Mouse (Mus musculus) erythroblast, embryonic 14.5 days (primary cell): ENCODE results near the gene Strn3. TPM values are rescaled to one million over a fixed set of nuclear protein-coding genes. Genes with fewer than 3 reads are reported as not detected.

ENCODE experiments used
- H3K27me3 ChIP-seq: 2 replicates; pipeline ENCODE4 v1.6.1; 2012; ENCODE audit warnings: inconsistent platforms; ENCODE audit not compliant: control insufficient read depth
- H3K36me3 ChIP-seq: 2 replicates; pipeline ENCODE4 v1.6.1; 2012; ENCODE audit warnings: mild to moderate bottlenecking, inconsistent platforms; ENCODE audit not compliant: control insufficient read depth
- H3K4me1 ChIP-seq: 2 replicates; pipeline ENCODE4 v1.6.1; 2012; ENCODE audit warnings: inconsistent platforms; ENCODE audit not compliant: control insufficient read depth
- H3K4me3 ChIP-seq: replicated peaks from 2 replicates; pipeline ENCODE3; 2012; ENCODE audit warnings: moderate library complexity, mild to moderate bottlenecking, inconsistent platforms
- H3K9me3 ChIP-seq: 2 replicates; pipeline ENCODE4 v1.6.1; 2012; ENCODE audit warnings: low read length, inconsistent platforms, mixed read lengths; ENCODE audit not compliant: control insufficient read depth
- GATA1 ChIP-seq: IDR thresholded peaks from 2 replicates; pipeline ENCODE4 v1.6.1; 2012; ENCODE audit warnings: low read length, inconsistent platforms, mixed read lengths
- TAL1 ChIP-seq: IDR thresholded peaks from 3 replicates; pipeline ENCODE4 v1.6.1; 2012; ENCODE audit warnings: low read length, inconsistent platforms, mixed read lengths
- polyA plus RNA-seq: library from polyadenylated mRNA; stranded (reverse); fragments of >175 nt; gene quantifications from 2 replicates; pipeline ENCODE4 v1.2.3, GENCODE M21; 2012

Gene Strn3
- polyA plus RNA-seq: 0.47 and 0.48 TPM in 2 replicates

GRCm38 (mm10) chr12:51691845-51692632 lies at the start of gene Strn3:
Strn3 (minus strand) TSS chr12:51691897.
- no peaks in the 10 kb centered on the region for H3K9me3 ChIP-seq
- TF ChIP-seq GATA1 (no peak), TAL1 (no peak)
- peaks cover 11% of the 10 kb centered on the region for H3K36me3 ChIP-seq
- H3K4me1 ChIP-seq: peaks cover 59% of the 10 kb centered on the region
- H3K4me3 ChIP-seq: peak within 1 kb of the TSS; percentile 100
- H3K27me3 ChIP-seq: no peaks in the 10 kb centered on the region

- Histone ChIP-seq H3K4me1 (no peaks in the 10 kb centered on the region; the same call in 1 of the 2 replicates), H3K36me3 (peaks cover 27% of the 10 kb centered on the region), H3K9me3 (no peaks in the 10 kb centered on the region), H3K27me3 (no peaks in the 10 kb centered on the region), H3K4me3 (no peak overlapping the region)
- TF ChIP-seq GATA1 (no peak), TAL1 (no peak)
Measured at GRCm38 (mm10) chr12:51736807-51737206, 45.1 kb upstream of the Strn3 start.

- Histone ChIP-seq H3K4me3 (no peak overlapping the region), H3K36me3 (peaks cover 23% of the 10 kb centered on the region), H3K27me3 (no peaks in the 10 kb centered on the region), H3K4me1 (no peaks in the 10 kb centered on the region; the same call in 1 of the 2 replicates), H3K9me3 (no peaks in the 10 kb centered on the region)
- TF ChIP-seq TAL1: no peak
- no peak for TF ChIP-seq GATA1
Measured at GRCm38 (mm10) chr12:51736381-51736780, 44.7 kb upstream of the Strn3 start.

- Histone ChIP-seq H3K27me3 (no peaks in the 10 kb centered on the region), H3K4me3 (no peak overlapping the region), H3K36me3 (peaks cover 18% of the 10 kb centered on the region), H3K4me1 (no peaks in the 10 kb centered on the region; the same call in 1 of the 2 replicates), H3K9me3 (no peaks in the 10 kb centered on the region)
- no peak for TF ChIP-seq TAL1
Measured at GRCm38 (mm10) chr12:51735840-51736271, 44.2 kb upstream of the Strn3 start.

- TF ChIP-seq TAL1: no peak
- Histone ChIP-seq H3K36me3 (peaks cover 8% of the 10 kb centered on the region), H3K27me3 (no peaks in the 10 kb centered on the region), H3K9me3 (no peaks in the 10 kb centered on the region), H3K4me3 (no peak overlapping the region), H3K4me1 (no peaks in the 10 kb centered on the region; the same call in 1 of the 2 replicates)
Measured at GRCm38 (mm10) chr12:51734605-51735211, 43.0 kb upstream of the Strn3 start.

- Histone ChIP-seq H3K4me1 (no peaks in the 10 kb centered on the region; the same call in 1 of the 2 replicates), H3K4me3 (no peak overlapping the region), H3K36me3 (no peaks in the 10 kb centered on the region; the same call in 1 of the 2 replicates), H3K27me3 (no peaks in the 10 kb centered on the region), H3K9me3 (no peaks in the 10 kb centered on the region)
- TF ChIP-seq TAL1 (no peak), GATA1 (no peak)
Measured at GRCm38 (mm10) chr12:51729827-51730226, 38.1 kb upstream of the Strn3 start.

- H3K9me3 ChIP-seq: no peaks in the 10 kb centered on the region
- H3K4me1 ChIP-seq: no peaks in the 10 kb centered on the region; the same call in 1 of the 2 replicates
- H3K4me3 ChIP-seq: no peak overlapping the region
- TF ChIP-seq TAL1 (no peak), GATA1 (no peak)
- H3K36me3 ChIP-seq: no peaks in the 10 kb centered on the region; the same call in 1 of the 2 replicates
- no peaks in the 10 kb centered on the region for H3K27me3 ChIP-seq
Measured at GRCm38 (mm10) chr12:51729058-51729457, 37.4 kb upstream of the Strn3 start.

- Histone ChIP-seq H3K27me3 (no peaks in the 10 kb centered on the region), H3K9me3 (no peaks in the 10 kb centered on the region), H3K4me1 (peaks cover 13% of the 10 kb centered on the region), H3K4me3 (no peak overlapping the region), H3K36me3 (peaks cover 4% of the 10 kb centered on the region)
- TF ChIP-seq TAL1 (no peak), GATA1 (no peak)
Measured at GRCm38 (mm10) chr12:51721836-51722235, 30.1 kb upstream of the Strn3 start.

GRCm38 (mm10) chr12:51718617-51719016 lies 26.9 kb upstream of the Strn3 start:
- Histone ChIP-seq H3K4me3 (no peak overlapping the region), H3K36me3 (peaks cover 4% of the 10 kb centered on the region), H3K4me1 (peaks cover 13% of the 10 kb centered on the region), H3K27me3 (no peaks in the 10 kb centered on the region), H3K9me3 (no peaks in the 10 kb centered on the region)
- TF ChIP-seq TAL1: no peak
- no peak for TF ChIP-seq GATA1
